Mouse (Mus musculus) megakaryocyte-erythroid progenitor cell, adult 5-6 weeks (primary cell): ENCODE results near the gene Prkag1. TPM values are rescaled to one million over a fixed set of nuclear protein-coding genes. Genes with fewer than 3 reads are reported as not detected.

Source experiments
- ATAC-seq: replicated peaks from 2 replicates; pipeline ENCODE4 v1.8.0; 2016; ENCODE audit warnings: mild to moderate bottlenecking, inconsistent platforms; ENCODE audit not compliant: severe bottlenecking, poor library complexity, low FRiP score, low TSS enrichment
- total RNA-seq, 2 experiments: library from RNA; stranded (forward) in 1 of 2; stranded (reverse) in 1 of 2; fragments of 200-1000, 215-1000 nt in 1 of 2; fragments of >200 nt in 1 of 2; fragmentation: Nextera tagmentation in 1 of 2; gene quantifications; 2 replicates each; pipeline ENCODE4 v1.2.3; 2014 to 2017

Gene Prkag1
- total RNA-seq, 2 experiments from 2014 or later = 120 to 121 TPM

GRCm38 (mm10) chr15:98802926-98803325, 28.4 kb downstream of the Prkag1 start:
- no peak for ATAC-seq

DNA sequence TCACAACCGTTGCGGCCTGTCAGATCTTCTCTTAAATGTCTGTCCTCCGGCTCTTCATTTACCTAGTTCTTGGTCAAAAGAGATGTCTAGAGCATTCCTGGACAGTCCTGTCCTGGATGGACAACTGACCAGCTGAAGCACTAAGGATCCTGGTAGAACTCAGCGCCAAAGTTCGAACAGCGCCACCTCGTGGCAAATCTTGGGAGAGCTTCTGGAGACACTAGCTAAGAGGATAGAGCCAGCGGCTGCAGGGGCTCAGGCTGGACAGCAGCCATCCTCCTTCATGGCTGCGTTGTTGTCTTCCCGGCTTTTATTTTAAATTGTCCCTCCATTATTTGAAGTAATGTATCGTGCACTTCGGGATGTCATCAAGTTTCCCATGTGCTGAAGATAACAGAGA, 31.9 kb downstream of the Prkag1 start:
- 0 out of 2 replicates have a peak, but pooled peaks have one; percentile 39 for ATAC-seq

DNA sequence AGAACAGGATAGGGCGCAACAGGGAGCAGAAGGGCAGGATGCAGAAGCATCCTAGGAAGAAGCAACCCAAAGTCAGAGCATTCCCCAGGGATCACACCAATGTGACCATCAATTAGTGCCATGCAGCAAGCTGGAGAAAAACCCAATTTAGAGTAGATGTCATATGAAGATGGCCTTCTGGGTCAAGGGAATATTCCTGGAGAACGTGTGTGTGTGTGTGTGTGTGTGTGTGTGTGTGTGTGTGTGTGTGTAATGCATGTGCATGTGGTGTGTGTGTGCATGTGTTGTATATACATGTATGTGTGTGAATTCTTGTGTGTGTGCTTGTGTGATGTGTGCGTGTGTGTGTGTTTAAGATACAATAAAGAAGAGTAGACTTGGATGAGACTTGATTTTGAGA, 32.4 kb downstream of the Prkag1 start:
- no peak for ATAC-seq

- no peak for ATAC-seq
Measured at GRCm38 (mm10) chr15:98797835-98798492, 33.4 kb downstream of the Prkag1 start.

- ATAC-seq = no peak
Measured at GRCm38 (mm10) chr15:98796803-98797595, 34.3 kb downstream of the Prkag1 start.

DNA sequence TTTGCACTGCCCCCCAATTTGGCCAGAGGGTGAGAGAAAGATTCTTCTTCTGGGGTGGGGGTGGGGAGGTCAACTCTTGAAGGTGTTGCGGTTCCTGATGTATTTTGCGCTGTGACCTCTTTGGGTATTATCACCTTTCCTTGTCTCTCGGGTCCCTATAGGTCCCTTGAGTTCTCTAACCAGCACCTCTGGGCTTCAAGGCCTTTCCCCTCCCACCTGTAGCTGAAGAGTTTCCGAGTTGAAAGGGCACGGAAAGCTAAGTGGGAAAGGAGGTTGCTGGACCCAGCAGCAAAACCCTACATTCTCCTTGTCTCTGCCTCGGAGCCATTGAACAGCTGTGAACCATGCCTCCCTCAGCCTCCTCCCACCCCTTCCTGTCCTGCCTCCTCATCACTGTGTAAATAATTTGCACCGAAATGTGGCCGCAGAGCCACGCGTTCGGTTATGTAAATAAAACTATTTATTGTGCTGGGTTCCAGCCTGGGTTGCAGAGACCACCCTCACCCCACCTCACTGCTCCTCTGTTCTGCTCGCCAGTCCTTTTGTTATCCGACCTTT, 38.1 kb downstream of the Prkag1 start:
- ATAC-seq = no peak

GRCm38 (mm10) chr15:98792233-98793020, 38.9 kb downstream of the Prkag1 start:
- ATAC-seq = no peak

DNA sequence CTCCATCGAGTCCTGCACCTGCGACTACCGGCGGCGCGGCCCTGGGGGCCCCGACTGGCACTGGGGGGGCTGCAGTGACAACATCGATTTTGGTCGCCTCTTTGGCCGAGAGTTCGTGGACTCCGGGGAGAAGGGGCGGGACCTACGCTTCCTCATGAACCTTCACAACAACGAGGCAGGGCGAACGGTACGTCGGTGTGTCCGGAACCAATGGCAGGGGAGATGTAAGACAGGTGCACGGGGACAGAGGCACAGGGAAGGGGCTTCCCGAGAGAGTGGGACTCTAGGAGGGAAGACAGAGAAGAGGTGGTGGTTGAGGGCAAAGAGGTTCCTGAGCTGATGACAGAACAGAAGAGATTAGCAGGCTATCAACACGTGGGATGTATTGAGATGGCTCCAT, 39.5 kb downstream of the Prkag1 start:
- ATAC-seq = no peak

DNA sequence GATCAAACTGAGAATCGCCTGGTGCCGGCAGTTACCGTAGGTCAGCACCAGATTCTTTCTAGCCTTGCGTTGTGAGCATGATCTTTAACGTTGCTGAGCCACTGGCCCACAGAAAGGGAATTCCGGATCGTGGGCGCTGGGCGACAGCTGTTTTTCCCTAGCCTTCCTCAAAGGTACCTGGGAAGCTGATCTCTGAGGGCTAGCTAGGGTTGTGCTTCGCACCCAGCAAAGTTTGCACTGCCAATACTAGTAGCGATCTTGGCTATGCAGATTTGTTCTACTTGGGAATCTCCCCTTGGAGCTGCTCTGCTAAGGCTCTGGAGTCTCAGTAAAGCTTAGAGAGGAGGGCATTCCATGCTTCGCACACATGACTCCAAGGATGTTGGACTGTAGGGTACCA, 40.1 kb downstream of the Prkag1 start:
- no peak for ATAC-seq

DNA sequence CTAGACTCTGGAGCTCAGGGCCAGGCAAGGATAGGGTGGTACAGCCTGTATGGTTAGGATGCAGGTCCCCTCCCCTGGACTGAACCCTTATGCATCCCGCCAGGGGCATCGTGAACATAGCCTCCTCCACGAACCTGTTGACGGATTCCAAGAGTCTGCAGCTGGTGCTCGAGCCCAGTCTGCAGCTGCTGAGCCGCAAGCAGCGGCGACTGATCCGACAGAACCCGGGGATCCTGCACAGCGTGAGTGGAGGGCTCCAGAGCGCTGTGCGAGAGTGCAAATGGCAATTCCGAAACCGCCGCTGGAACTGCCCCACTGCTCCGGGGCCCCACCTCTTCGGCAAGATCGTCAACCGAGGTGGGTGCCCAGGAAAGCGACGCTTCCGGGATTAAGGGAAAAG, 40.6 kb downstream of the Prkag1 start:
- ATAC-seq = no peak

GRCm38 (mm10) chr15:98789661-98790535, 41.4 kb downstream of the Prkag1 start, which contains the start of gene Wnt1:
Gene Wnt1 (plus strand): TSS chr15:98789857.
- no peak for ATAC-seq

GRCm38 (mm10) chr15:98788972-98789660, 42.2 kb downstream of the Prkag1 start:
- no peak for ATAC-seq

- no peak for ATAC-seq
Measured at GRCm38 (mm10) chr15:98787930-98788329, 43.4 kb downstream of the Prkag1 start.

DNA sequence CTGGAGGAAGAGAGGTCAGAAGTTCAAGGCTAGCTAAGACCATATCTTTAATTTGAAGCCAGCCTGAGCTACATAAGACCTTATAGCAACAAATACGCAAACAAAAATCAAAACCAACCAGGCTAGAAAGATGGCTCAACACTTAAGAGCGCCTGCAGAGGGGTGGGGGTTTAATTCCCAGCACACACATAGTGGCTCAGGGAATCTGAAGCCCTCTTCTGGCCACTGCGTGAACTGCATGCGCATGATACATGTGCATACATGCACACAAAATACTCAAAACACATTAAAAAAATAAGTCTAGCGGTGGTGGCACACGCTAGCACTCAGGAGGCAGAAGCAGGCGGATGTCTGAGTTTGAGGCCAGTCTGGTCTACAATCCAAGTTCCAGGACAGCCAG, 45.6 kb downstream of the Prkag1 start:
- ATAC-seq = 0 out of 2 replicates have a peak, but pooled peaks have one; percentile 50

- ATAC-seq = no peak
Measured at GRCm38 (mm10) chr15:98781166-98781565, 50.2 kb downstream of the Prkag1 start.

DNA sequence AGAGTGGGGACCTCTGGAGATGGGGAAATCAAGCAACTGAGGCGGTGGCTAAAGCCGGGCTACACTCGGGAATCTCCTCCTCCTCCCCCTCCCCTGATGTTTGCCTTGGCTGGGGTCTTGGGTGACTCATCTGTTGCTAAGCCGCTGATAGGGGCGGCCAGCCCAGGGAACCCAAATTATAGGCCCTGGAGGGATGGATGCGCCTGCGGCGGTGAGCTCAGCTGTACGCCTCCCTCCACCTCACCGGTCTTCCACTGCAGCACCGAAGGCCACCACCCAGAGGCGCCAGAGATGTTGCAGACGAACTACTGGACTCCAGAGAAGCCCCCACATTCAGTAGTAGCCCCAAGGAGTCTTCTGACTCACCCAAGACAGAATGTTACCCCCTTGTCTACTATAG, 50.7 kb downstream of the Prkag1 start:
- ATAC-seq = no peak

DNA sequence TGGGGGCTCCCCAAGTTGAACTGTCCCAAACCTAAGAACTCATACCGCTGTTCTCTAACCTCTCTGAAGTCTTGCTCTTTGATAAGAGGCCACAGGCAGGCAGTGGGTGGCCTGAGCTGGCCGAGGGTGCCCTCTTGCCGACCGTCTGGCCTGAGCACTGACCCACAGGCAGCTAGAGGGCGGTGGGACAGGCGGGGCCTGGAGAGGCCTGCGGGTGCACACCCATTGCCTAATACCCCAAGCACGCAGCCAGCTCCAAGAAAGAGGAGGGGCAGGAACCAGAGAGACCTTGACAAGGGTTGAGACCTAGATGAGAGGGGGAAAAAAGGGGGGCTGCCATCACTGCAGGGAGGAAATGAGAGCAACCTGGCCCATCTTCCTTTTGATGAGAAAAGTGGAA, 51.2 kb downstream of the Prkag1 start:
- ATAC-seq = no peak

GRCm38 (mm10) chr15:98778806-98779205, 52.5 kb downstream of the Prkag1 start:
- ATAC-seq = no peak
